Mouse (Mus musculus) liver, embryonic 13.5 days (tissue): Measurements from ENCODE around the gene Gm49368. TPM values are rescaled to one million over a fixed set of nuclear protein-coding genes. Genes with fewer than 3 reads are reported as not detected.

Source experiments
- ATAC-seq: fragments of 200-750 bp; cut with Nextera tagmentation; 2 replicates; pipeline ENCODE4 v1.8.0; 2017; ENCODE audit warnings: low read depth, mild to moderate bottlenecking, moderate number of reproducible peaks, moderate library complexity
- DNase-seq: peaks from one replicate; pipeline ENCODE4 v3.0.0; 2022
- H3K27ac ChIP-seq: fragments of 300-500 bp; sonication (generic); 2 replicates; pipeline ENCODE4 v1.5.1; 2015; ENCODE audit warnings: moderate library complexity, mild to moderate bottlenecking, inconsistent platforms
- H3K27me3 ChIP-seq: fragments of 300-500 bp; sonication (generic); 2 replicates; pipeline ENCODE4 v1.6.1; 2015; ENCODE audit warnings: mild to moderate bottlenecking, inconsistent platforms
- H3K36me3 ChIP-seq: fragments of 300-500 bp; sonication (generic); 2 replicates; pipeline ENCODE4 v1.6.1; 2015; ENCODE audit warnings: mild to moderate bottlenecking, inconsistent platforms
- H3K4me1 ChIP-seq: fragments of 300-500 bp; sonication (generic); replicated peaks from 2 replicates; pipeline ENCODE4 v1.6.1; 2015; ENCODE audit warnings: inconsistent platforms
- H3K4me2 ChIP-seq: fragments of 300-500 bp; sonication (generic); 2 replicates; pipeline ENCODE4 v1.6.1; 2015; ENCODE audit warnings: inconsistent platforms, mild to moderate bottlenecking, moderate library complexity
- H3K4me3 ChIP-seq: fragments of 300-500 bp; sonication (generic); replicated peaks from 2 replicates; pipeline ENCODE4 v1.5.1; 2015; ENCODE audit warnings: mild to moderate bottlenecking, inconsistent platforms
- H3K9ac ChIP-seq: fragments of 300-500 bp; sonication (generic); 2 replicates; pipeline ENCODE4 v1.6.1; 2015; ENCODE audit warnings: mild to moderate bottlenecking, inconsistent platforms
- H3K9me3 ChIP-seq: fragments of 300-500 bp; sonication (generic); replicated peaks from 2 replicates; pipeline ENCODE4 v1.6.1; 2016; ENCODE audit warnings: inconsistent platforms
- WGBS: fragments of 180-500 bp; shearing (Covaris S2); methylation state at CpG from one replicate; pipeline ENCODE4 v1.1.7; 2015; ENCODE audit not compliant: insufficient replicate concordance; 5-methylcytosine and 5-hydroxymethylcytosine counted together
- polyA plus RNA-seq: library from polyadenylated mRNA; unstranded; fragments of >200 nt; fragmentation: Nextera tagmentation; extraction: Ambion mirVana; gene quantifications from 2 replicates; pipeline ENCODE4 v1.2.1, GENCODE M21; 2015

Gm49368 gene
- polyA plus RNA-seq, 1 experiment from 2014 or later: not detected

GRCm38 (mm10) chr7:128105246-128105645 lies 42.8 kb downstream of the Gm49368 start:
- Histone ChIP-seq H3K9me3 (no peaks in the 10 kb centered on the region), H3K4me3 (no peak overlapping the region)
- no peak for ATAC-seq

GRCm38 (mm10) chr7:128107462-128107861 lies 45.0 kb downstream of the Gm49368 start:
- no peaks in the 10 kb centered on the region for H3K36me3 ChIP-seq
- DNase-seq: no peak
- WGBS: 69% methylated on average over 7 of the region's 7 CpGs
- no peaks in the 10 kb centered on the region for H3K9me3 ChIP-seq
- H3K4me2 ChIP-seq: no peak overlapping the region
- H3K27me3 ChIP-seq: no peaks in the 10 kb centered on the region
- no peak overlapping the region for H3K4me3 ChIP-seq
- no peak overlapping the region for H3K9ac ChIP-seq
- ATAC-seq: no peak
- no peak overlapping the region for H3K27ac ChIP-seq
- no peaks in the 10 kb centered on the region for H3K4me1 ChIP-seq

More at GRCm38 (mm10) chr7:128105246-128105645, 42.8 kb downstream of the Gm49368 start:
- no peaks in the 10 kb centered on the region for H3K4me1 ChIP-seq
- H3K36me3 ChIP-seq: no peaks in the 10 kb centered on the region
- no peaks in the 10 kb centered on the region for H3K27me3 ChIP-seq
- H3K4me2 ChIP-seq: no peak overlapping the region
- H3K9ac ChIP-seq: no peak overlapping the region
- WGBS: 49% methylated on average over 4 of the region's 4 CpGs
- DNase-seq: no peak
- H3K27ac ChIP-seq: no peak overlapping the region

- Histone ChIP-seq H3K4me2 (no peak overlapping the region), H3K4me3 (no peak overlapping the region), H3K27ac (no peak overlapping the region), H3K9me3 (no peaks in the 10 kb centered on the region), H3K9ac (no peak overlapping the region), H3K4me1 (no peaks in the 10 kb centered on the region), H3K27me3 (no peaks in the 10 kb centered on the region), H3K36me3 (no peaks in the 10 kb centered on the region)
- ATAC-seq: no peak
- no peak for DNase-seq
- 29% methylated on average over 2 of the region's 2 CpGs for WGBS
Measured at GRCm38 (mm10) chr7:128110314-128110713, 47.8 kb downstream of the Gm49368 start.

- no peak overlapping the region for H3K27ac ChIP-seq
- DNase-seq: no peak
- WGBS: 82% methylated on average over 11 of the region's 11 CpGs
- H3K9ac ChIP-seq: no peak overlapping the region
- H3K27me3 ChIP-seq: no peaks in the 10 kb centered on the region
- no peak overlapping the region for H3K4me2 ChIP-seq
- H3K9me3 ChIP-seq: no peaks in the 10 kb centered on the region
- no peaks in the 10 kb centered on the region for H3K36me3 ChIP-seq
- no peak for ATAC-seq
- no peaks in the 10 kb centered on the region for H3K4me1 ChIP-seq
- no peak overlapping the region for H3K4me3 ChIP-seq
Measured at GRCm38 (mm10) chr7:128112131-128112530, 49.6 kb downstream of the Gm49368 start.

GRCm38 (mm10) chr7:128114371-128115105 lies 52.1 kb downstream of the Gm49368 start:
- Histone ChIP-seq H3K9me3 (no peaks in the 10 kb centered on the region), H3K9ac (no peak overlapping the region), H3K27me3 (no peaks in the 10 kb centered on the region), H3K36me3 (no peaks in the 10 kb centered on the region), H3K4me2 (no peak overlapping the region), H3K27ac (no peak overlapping the region), H3K4me1 (no peaks in the 10 kb centered on the region), H3K4me3 (no peak overlapping the region)
- DNase-seq: no peak
- ATAC-seq: no peak
- WGBS: 81% methylated on average over 11 of the region's 11 CpGs

- H3K9ac ChIP-seq: no peak overlapping the region
- no peak overlapping the region for H3K27ac ChIP-seq
- no peaks in the 10 kb centered on the region for H3K9me3 ChIP-seq
- H3K4me3 ChIP-seq: no peak overlapping the region
- DNase-seq (no peak), ATAC-seq (no peak)
- no peaks in the 10 kb centered on the region for H3K4me1 ChIP-seq
- H3K36me3 ChIP-seq: no peaks in the 10 kb centered on the region
- no peaks in the 10 kb centered on the region for H3K27me3 ChIP-seq
- no peak overlapping the region for H3K4me2 ChIP-seq
- WGBS: 44% methylated on average over 5 of the region's 5 CpGs
Measured at GRCm38 (mm10) chr7:128115211-128115958, 52.9 kb downstream of the Gm49368 start.

GRCm38 (mm10) chr7:128116396-128116795 lies 53.9 kb downstream of the Gm49368 start:
- 72% methylated on average over 5 of the region's 5 CpGs for WGBS
- Histone ChIP-seq H3K36me3 (no peaks in the 10 kb centered on the region), H3K4me3 (no peak overlapping the region), H3K27me3 (no peaks in the 10 kb centered on the region), H3K4me2 (no peak overlapping the region), H3K4me1 (no peaks in the 10 kb centered on the region), H3K27ac (no peak overlapping the region), H3K9me3 (no peaks in the 10 kb centered on the region), H3K9ac (no peak overlapping the region)
- ATAC-seq (no peak), DNase-seq (no peak)

GRCm38 (mm10) chr7:128119726-128120490 lies 57.4 kb downstream of the Gm49368 start:
- Histone ChIP-seq H3K27ac (no peak overlapping the region), H3K4me1 (no peaks in the 10 kb centered on the region), H3K4me3 (no peak overlapping the region), H3K9me3 (no peaks in the 10 kb centered on the region), H3K36me3 (no peaks in the 10 kb centered on the region), H3K4me2 (no peak overlapping the region), H3K9ac (no peak overlapping the region), H3K27me3 (no peaks in the 10 kb centered on the region)
- no peak for DNase-seq
- 60% methylated on average over 6 of the region's 6 CpGs for whole genome bisulfite sequencing
- ATAC-seq: no peak

GRCm38 (mm10) chr7:128128741-128129720 lies 66.5 kb downstream of the Gm49368 start, which contains the start of gene Itgax:
Gene Itgax (plus strand): TSS chr7:128129547.
- Histone ChIP-seq H3K27ac (no peak within 1 kb of the TSS), H3K9ac (no peak within 1 kb of the TSS), H3K4me1 (no peaks in the 10 kb centered on the region), H3K36me3 (no peaks in the 10 kb centered on the region), H3K27me3 (no peaks in the 10 kb centered on the region), H3K4me2 (no peak within 1 kb of the TSS), H3K4me3 (no peak within 1 kb of the TSS), H3K9me3 (no peaks in the 10 kb centered on the region)
- no peak for ATAC-seq
- 42% methylated on average over 8 of the region's 8 CpGs for WGBS
- DNase-seq: no peak

- no peak overlapping the region for H3K9ac ChIP-seq
- H3K9me3 ChIP-seq: no peaks in the 10 kb centered on the region
- no peaks in the 10 kb centered on the region for H3K27me3 ChIP-seq
- WGBS: 10% methylated on average over 5 of the region's 5 CpGs
- H3K4me3 ChIP-seq: no peak overlapping the region
- H3K27ac ChIP-seq: no peak overlapping the region
- ATAC-seq: no peak
- no peak for DNase-seq
- no peak overlapping the region for H3K4me2 ChIP-seq
- no peaks in the 10 kb centered on the region for H3K4me1 ChIP-seq
- no peaks in the 10 kb centered on the region for H3K36me3 ChIP-seq
Measured at GRCm38 (mm10) chr7:128132148-128132547, 69.7 kb downstream of the Gm49368 start.
